Mouse (Mus musculus): ENCODE data around the gene Itih2.

DNA sequence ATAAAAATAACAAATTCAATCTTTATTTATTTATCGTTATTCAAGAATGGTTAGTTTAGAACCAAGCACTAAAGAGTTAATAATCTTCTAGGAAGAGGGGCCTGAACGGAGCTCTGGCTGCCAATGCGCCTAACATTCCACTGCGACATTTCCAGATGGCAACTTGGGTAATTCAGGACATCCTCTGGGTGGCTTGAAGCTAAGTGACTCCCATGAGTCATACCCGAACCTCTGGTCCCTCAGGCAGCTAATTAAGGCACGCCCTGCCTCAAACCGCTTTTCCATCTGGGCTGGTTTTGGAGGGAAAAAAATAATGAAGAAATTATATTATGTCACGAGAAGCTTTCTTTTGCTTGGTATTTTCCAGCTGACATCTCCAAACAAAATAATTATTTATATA lies 36.8 kb upstream of the Itih2 start:
- TF ChIP-seq EP300 (IDR thresholded peaks at IDR 0.05; ENCODE audit: low read depth) (no peak), CTCF (IDR thresholded peaks at IDR 0.05; ENCODE audit: low read depth) (no peak)
